8 mouse cellular contexts compared by ENCODE assay signal in the genomic region with DNA sequence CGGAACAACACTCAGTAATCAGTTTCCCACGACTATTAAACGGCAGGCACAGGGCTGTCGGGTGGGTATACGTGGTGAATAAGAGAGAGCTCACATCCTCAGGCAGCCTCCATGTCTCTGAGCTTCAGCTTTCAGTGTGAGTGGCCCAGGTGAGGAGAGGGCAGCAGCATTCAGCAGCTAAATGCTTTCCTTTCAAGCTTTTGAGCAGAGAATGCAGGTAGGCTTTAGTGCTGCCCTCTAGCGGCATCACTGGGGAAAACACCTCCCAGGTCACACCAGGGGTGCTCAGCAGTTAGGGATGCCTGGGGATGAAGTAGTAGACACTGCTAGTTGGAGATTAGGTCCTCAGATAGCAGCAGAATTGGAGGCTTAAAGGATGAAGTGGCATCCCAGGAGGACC. TPM values are rescaled to one million over a fixed set of nuclear protein-coding genes. Genes with fewer than 3 reads are reported as not detected.
DNase-seq lines count a peak whose midpoint lies in the region; ATAC-seq and TF ChIP-seq lines count a peak whose summit lies in the region.
"Not testable (repeated sequence)": the region's sequence is repeated elsewhere in the genome, so short reads cannot be mapped to it uniquely, and the experiment has no call there.

No protein-coding gene starts in this region.

- not testable (repeated sequence) for H3K4me1 ChIP-seq in heart, adult 2 months (ENCODE audit: control insufficient read depth, insufficient read depth, low read length); kidney, adult 2 months (ENCODE audit: control insufficient read depth, insufficient read depth, low read length)

- ATAC-seq in activated CD4-positive, CD25-positive, alpha-beta regulatory T cell, adult 4 months: peak; percentile 71

- H3K36me3 ChIP-seq in heart, adult 2 months (ENCODE audit: control insufficient read depth, insufficient read depth, low read length); kidney, adult 2 months (ENCODE audit: control insufficient read depth, insufficient read depth, low read length): not testable (repeated sequence)

- TF ChIP-seq POLR2A in heart, adult 2 months (IDR thresholded peaks at IDR 0.05; ENCODE audit: insufficient read depth, low read depth, low read length); kidney, adult 2 months (IDR thresholded peaks at IDR 0.05; ENCODE audit: low read depth, low read length): not testable (repeated sequence)

- TF ChIP-seq EP300 in heart, adult 2 months (IDR thresholded peaks at IDR 0.05; ENCODE audit: insufficient read depth, low read depth, low read length): not testable (repeated sequence)

- TF ChIP-seq CTCF in heart, adult 2 months (IDR thresholded peaks at IDR 0.05): peak; percentile 50
- peak; percentile 18; the same call in 1 of the 2 replicates for TF ChIP-seq CTCF in kidney, adult 2 months (conservative IDR thresholded peaks at IDR 0.05; ENCODE audit: insufficient read depth, insufficient read length, low read depth, low read length)

- not testable (repeated sequence) for H3K27ac ChIP-seq in heart, adult 2 months; kidney, adult 2 months (ENCODE audit: insufficient read depth, low read depth, low read length)

- H3K27me3 ChIP-seq in heart, adult 2 months (ENCODE audit: control insufficient read depth, insufficient read depth, low read length); kidney, adult 2 months (replicated peaks; ENCODE audit: control insufficient read depth, insufficient read depth, low read length): not testable (repeated sequence)

- H3K4me3 ChIP-seq in heart, adult 2 months; kidney, adult 2 months (ENCODE audit: insufficient read depth, low read depth, low read length): not testable (repeated sequence)

- not testable (repeated sequence) for H3K79me2 ChIP-seq in heart, adult 2 months (replicated peaks; ENCODE audit: control insufficient read depth, insufficient read depth, low read length)

- not testable (repeated sequence) for H3K9ac ChIP-seq in heart, adult 2 months (ENCODE audit: low read depth, low read length)

- 0% methylated on average over 1 of the region's 6 CpGs for WGBS in heart, adult 2 months
- 0% methylated on average over 1 of the region's 6 CpGs for WGBS in kidney, adult 2 months

- intact Hi-C loops in heart, adult 2 months (cut with DNase I); left cerebral cortex, postnatal 25 days (cut with DNase I): not testable (repeated sequence)

- DNase-seq in cerebellum, postnatal 36 days: peak; percentile 26 to 36
- DNase-seq in heart, adult 2 months: peak; percentile 18 to 55
- peak; percentile 58 for DNase-seq in kidney, adult 2 months
- DNase-seq in left cerebral cortex, postnatal 25 days (ENCODE audit: low spot score in 2 of 2): peak; percentile 7 to 30
- DNase-seq in lung, postnatal 4 days: peak; percentile 38 to 63
- DNase-seq in ovary, postnatal 36 days (ENCODE audit: low spot score): peak; percentile 42
- peak; percentile 53 for DNase-seq in thymus, postnatal 14 days

RNA-seq across cellular contexts. Expression of a gene that starts 2.8 kb away (rescaled TPM):
- polyA plus RNA-seq in activated CD4-positive, CD25-positive, alpha-beta regulatory T cell, adult 4 months (2017; shearing (Covaris generic)): not detected
- total RNA-seq in heart, adult 2 months (2021): 1 to 10 TPM; 1.1 to 1.6 TPM
- polyA plus RNA-seq in heart, adult 2 months (2012; rRNA removed): 0.18 and 1.1 TPM in 2 replicates
- polyA plus RNA-seq in kidney, adult 2 months (2012; rRNA removed): 0.67 and 0.80 TPM in 2 replicates
- not detected for total RNA-seq in left cerebral cortex, postnatal 25 days (2021)

RNA-seq across cellular contexts. Expression of a gene that starts 29.2 kb away (rescaled TPM):
- polyA plus RNA-seq in activated CD4-positive, CD25-positive, alpha-beta regulatory T cell, adult 4 months (2017; shearing (Covaris generic)): not detected
- 1 to 10 TPM; 1.3 to 2.2 TPM for total RNA-seq in heart, adult 2 months (2021)
- polyA plus RNA-seq in heart, adult 2 months (2012; rRNA removed): 0.66 and 2.3 TPM in 2 replicates
- 1.6 and 1.9 TPM in 2 replicates for polyA plus RNA-seq in kidney, adult 2 months (2012; rRNA removed)
- total RNA-seq in left cerebral cortex, postnatal 25 days (2021): not detected

RNA-seq across cellular contexts. Expression of a gene that starts 30.0 kb away (rescaled TPM):
- not detected for polyA plus RNA-seq in activated CD4-positive, CD25-positive, alpha-beta regulatory T cell, adult 4 months (2017; shearing (Covaris generic))
- total RNA-seq in heart, adult 2 months (2021): under 1 TPM in 1 of 2 experiments, not detected in 1; 0.44 TPM
- polyA plus RNA-seq in heart, adult 2 months (2012; rRNA removed): 0.18 TPM in 1 of 2 replicates, not detected in the other
- 20.6 and 30.8 TPM in 2 replicates for polyA plus RNA-seq in kidney, adult 2 months (2012; rRNA removed)
- total RNA-seq in left cerebral cortex, postnatal 25 days (2021): not detected

RNA-seq across cellular contexts. Expression of a gene that starts 54.9 kb away (rescaled TPM):
- polyA plus RNA-seq in activated CD4-positive, CD25-positive, alpha-beta regulatory T cell, adult 4 months (2017; shearing (Covaris generic)): not detected
- total RNA-seq in heart, adult 2 months (2021): not detected
- not detected in 2 replicates for polyA plus RNA-seq in heart, adult 2 months (2012; rRNA removed)
- not detected in 2 replicates for polyA plus RNA-seq in kidney, adult 2 months (2012; rRNA removed)
- total RNA-seq in left cerebral cortex, postnatal 25 days (2021): not detected

Comparison
In these comparisons a context has a peak if more than half of its experiments do, and no peak if none do; other contexts are left out.
1. RNA of a gene that starts 30.0 kb away (polyA plus RNA-seq): 20.6 to 30.8 TPM in kidney, adult 2 months; 0.18 TPM in heart, adult 2 months and not detected in activated CD4-positive, CD25-positive, alpha-beta regulatory T cell, adult 4 months; every median in the first group is over 10 times any median in the second.
2. Peak in every context shown above with its lines, with median percentiles within 50 percentile points of each other: DNase-seq.